Mouse (Mus musculus) heart, postnatal 0 days (tissue): ENCODE results near the gene Taco1.
"Not testable (repeated sequence)": the region's sequence is repeated elsewhere in the genome, so short reads cannot be mapped to it uniquely, and the experiment has no call there.

Experiments used
- CTCF ChIP-seq: IDR thresholded peaks from 2 replicates; pipeline ENCODE4 v1.5.1; 2016; ENCODE audit warnings: antibody characterized with exemption, control low read depth, low read depth
- EP300 ChIP-seq: IDR thresholded peaks from 2 replicates; pipeline ENCODE4 v1.6.1; 2016; ENCODE audit warnings: antibody characterized with exemption, low read depth

GRCm38 (mm10) chr11:106066616-106067015 lies 755 bp downstream of the Taco1 start:
- not testable (repeated sequence) for TF ChIP-seq EP300, CTCF
